Mouse (Mus musculus): ENCODE measurements at regions not wholly inside any gene's neighbourhood (a gene's known extent, or its start where the extent isn't known, plus 50 kb on each side); places are given as distances from the start of the nearest gene placed in this dataset.

- DNase-seq = no peak
Observed at GRCm38 (mm10) chr6:104916787-104917186, 424.2 kb downstream of the Cntn6 start.

GRCm38 (mm10) chr6:104922577-104922976, 430.0 kb downstream of the Cntn6 start:
- DNase-seq = no peak

- DNase-seq = no peak
Observed at GRCm38 (mm10) chr6:104926088-104926487, 433.5 kb downstream of the Cntn6 start.

GRCm38 (mm10) chr6:104930284-104930683, 437.7 kb downstream of the Cntn6 start:
- DNase-seq = no peak

- no peak for DNase-seq
Observed at GRCm38 (mm10) chr6:104932153-104932552, 439.6 kb downstream of the Cntn6 start.

GRCm38 (mm10) chr6:104939134-104939533, 446.5 kb downstream of the Cntn6 start:
- no peak for DNase-seq

GRCm38 (mm10) chr6:104974517-104974916, 481.9 kb downstream of the Cntn6 start:
- DNase-seq = no peak

GRCm38 (mm10) chr6:104984144-104984543, 491.6 kb downstream of the Cntn6 start:
- no peak for DNase-seq

- no peak for DNase-seq
Observed at GRCm38 (mm10) chr6:104989863-104990262, 497.3 kb downstream of the Cntn6 start.

- DNase-seq = no peak
Observed at GRCm38 (mm10) chr6:104990366-104990765, 497.8 kb downstream of the Cntn6 start.

GRCm38 (mm10) chr6:104999601-105000000, 507.0 kb downstream of the Cntn6 start:
- peak; percentile 11 for DNase-seq

GRCm38 (mm10) chr6:105020672-105021071, 528.1 kb downstream of the Cntn6 start:
- DNase-seq = no peak

- DNase-seq = no peak
Observed at GRCm38 (mm10) chr6:105021174-105021573, 528.6 kb downstream of the Cntn6 start.

- DNase-seq = no peak
Observed at GRCm38 (mm10) chr6:105066146-105066545, 573.6 kb downstream of the Cntn6 start.

GRCm38 (mm10) chr6:105090882-105091281, 586.6 kb upstream of the Cntn4 start:
- no peak for DNase-seq
